Mouse (Mus musculus) neural tube, embryonic 12.5 days (tissue): ENCODE data around the gene Rnf4. TPM values are rescaled to one million over a fixed set of nuclear protein-coding genes. Genes with fewer than 3 reads are reported as not detected.

Experiments used
- ATAC-seq: fragments of 200-750 bp; cut with Nextera tagmentation; 2 replicates; pipeline ENCODE4 v1.8.0; 2017; ENCODE audit warnings: low read depth, mild to moderate bottlenecking, moderate TSS enrichment, moderate library complexity; ENCODE audit not compliant: low FRiP score
- H3K27ac ChIP-seq: fragments of 300-500 bp; sonication (generic); 2 replicates; pipeline ENCODE4 v1.5.1; 2016
- H3K27me3 ChIP-seq: fragments of 300-500 bp; sonication (generic); replicated peaks from 2 replicates; pipeline ENCODE4 v1.6.1; 2016; ENCODE audit warnings: mild to moderate bottlenecking
- H3K36me3 ChIP-seq: fragments of 300-500 bp; sonication (generic); 2 replicates; pipeline ENCODE4 v1.6.1; 2016; ENCODE audit warnings: mild to moderate bottlenecking
- H3K4me1 ChIP-seq: fragments of 300-500 bp; sonication (generic); 2 replicates; pipeline ENCODE4 v1.6.1; 2016
- H3K4me2 ChIP-seq: fragments of 300-500 bp; sonication (generic); replicated peaks from 2 replicates; pipeline ENCODE4 v1.6.1; 2016; ENCODE audit warnings: mild to moderate bottlenecking
- H3K4me3 ChIP-seq: fragments of 300-500 bp; sonication (generic); 2 replicates; pipeline ENCODE4 v1.5.1; 2016
- H3K9ac ChIP-seq: fragments of 300-500 bp; sonication (generic); 2 replicates; pipeline ENCODE4 v1.6.1; 2016; ENCODE audit warnings: mild to moderate bottlenecking
- H3K9me3 ChIP-seq: fragments of 300-500 bp; sonication (generic); 2 replicates; pipeline ENCODE4 v1.6.1; 2016; ENCODE audit warnings: mild to moderate bottlenecking
- WGBS: fragments of 180-500 bp; shearing (Covaris S2); methylation state at CpG from one replicate; pipeline ENCODE4 v1.1.7; 2016; 5-methylcytosine and 5-hydroxymethylcytosine counted together
- polyA plus RNA-seq: library from polyadenylated mRNA; unstranded; fragments of >200 nt; fragmentation: Nextera tagmentation; extraction: Ambion mirVana; gene quantifications from 2 replicates; pipeline ENCODE4 v1.2.1, GENCODE M21; 2016

Rnf4 gene
- polyA plus RNA-seq, result 159 TPM in 2 replicates

DNA sequence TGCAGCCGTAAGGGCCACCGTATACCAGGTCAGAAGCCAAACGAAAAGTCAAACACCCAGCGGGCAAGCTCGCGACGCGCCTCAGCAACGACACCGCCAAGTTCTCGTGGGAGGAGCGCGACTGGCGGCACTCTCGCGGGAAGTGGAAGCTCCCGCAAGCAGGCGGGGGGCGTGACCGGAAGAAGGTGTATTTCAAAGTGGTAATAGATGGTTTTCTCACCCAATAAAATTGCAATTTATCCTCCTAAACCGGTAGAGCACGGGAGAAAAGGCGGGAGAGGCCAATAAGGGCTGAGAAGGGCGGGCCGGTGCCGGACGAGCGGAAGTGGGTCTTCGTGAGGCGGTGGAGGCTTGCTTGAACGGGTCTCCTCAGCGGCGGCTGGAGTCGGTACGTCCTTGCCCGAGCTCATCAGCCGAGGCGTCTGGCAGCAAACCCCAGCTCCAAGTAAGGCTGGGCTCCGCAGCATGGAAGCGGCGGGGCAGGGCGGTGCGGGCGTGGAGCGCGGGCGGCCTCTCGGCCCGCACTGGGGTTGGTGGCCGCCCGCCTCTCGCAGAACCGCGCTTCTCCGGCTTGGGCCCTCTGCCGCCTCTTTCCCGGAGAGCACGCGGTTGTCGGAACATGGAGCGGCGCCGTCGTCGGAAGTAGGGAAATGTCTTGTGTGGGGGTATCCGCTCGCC lies at the start of gene Rnf4:
Rnf4 (plus strand) TSS at position 193 of the 678 bp plus-strand sequence.
- H3K4me1 ChIP-seq, result peaks cover 18% of the 10 kb centered on the region
- H3K4me3 ChIP-seq, result peak within 1 kb of the TSS; percentile 99
- peak within 1 kb of the TSS; percentile 98 for H3K9ac ChIP-seq
- ATAC-seq, result peak; percentile 98
- no peaks in the 10 kb centered on the region for H3K27me3 ChIP-seq
- H3K4me2 ChIP-seq, result peak within 1 kb of the TSS; percentile 90
- no peaks in the 10 kb centered on the region for H3K9me3 ChIP-seq
- WGBS, result under 1% methylated on average over 67 of the region's 67 CpGs
- H3K27ac ChIP-seq, result peak within 1 kb of the TSS; percentile 89
- H3K36me3 ChIP-seq, result peaks cover 5% of the 10 kb centered on the region; the same call in 1 of the 2 replicates

GRCm38 (mm10) chr5:34286516-34286915 lies 49.6 kb upstream of the Rnf4 start:
- no peak for ATAC-seq
- 3% methylated on average over 11 of the region's 11 CpGs for WGBS
- Histone ChIP-seq H3K9me3 (no peaks in the 10 kb centered on the region), H3K4me2 (peak overlapping the region; percentile 95), H3K4me3 (peak overlapping the region; percentile 67; the same call in 1 of the 2 replicates), H3K27ac (no peak overlapping the region), H3K4me1 (peaks cover 23% of the 10 kb centered on the region), H3K9ac (no peak overlapping the region; the same call in 1 of the 2 replicates), H3K36me3 (no peaks in the 10 kb centered on the region), H3K27me3 (peaks cover 38% of the 10 kb centered on the region)

DNA sequence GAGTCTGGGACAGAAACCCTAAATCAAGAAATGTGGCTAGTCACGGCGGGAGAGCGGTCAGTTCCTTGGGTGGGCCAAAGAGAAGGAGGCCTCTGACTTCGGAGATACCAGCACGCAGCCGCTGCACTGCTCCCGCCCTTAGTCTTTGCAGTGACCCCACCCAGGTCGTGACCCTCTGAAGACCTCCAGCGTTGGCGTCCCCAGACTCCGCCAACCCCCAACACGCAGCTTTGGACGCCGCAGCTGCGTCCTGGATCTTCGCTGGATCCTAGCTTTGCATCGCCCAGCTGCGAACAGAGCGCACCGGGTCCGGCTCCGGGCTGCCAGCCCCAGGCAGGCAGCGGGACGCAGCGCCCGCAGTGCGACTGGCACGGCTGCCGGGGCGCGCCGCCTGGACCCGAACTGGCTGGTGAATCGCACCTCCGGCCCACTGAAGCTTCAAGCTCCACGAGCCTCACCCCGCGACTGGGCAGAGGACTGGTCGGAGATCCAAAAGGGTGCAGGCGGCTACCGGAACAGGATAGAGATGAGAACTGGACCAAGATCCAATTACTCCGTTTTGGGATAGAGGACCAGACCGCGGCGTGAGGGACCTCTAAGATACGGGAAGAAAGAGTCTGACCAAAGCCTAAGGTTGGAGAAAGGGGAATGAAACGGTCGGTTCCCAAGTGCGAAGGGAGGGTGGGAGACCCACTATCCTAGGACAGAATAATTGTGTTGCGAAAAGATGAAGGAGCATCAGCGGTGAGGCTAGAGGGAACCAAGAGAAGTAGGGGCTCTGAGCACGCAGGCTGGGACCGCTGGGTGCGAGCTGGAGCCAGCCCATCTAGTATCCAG lies 48.9 kb upstream of the Rnf4 start:
- peak overlapping the region; percentile 67 for H3K9ac ChIP-seq
- WGBS, result under 1% methylated on average over 54 of the region's 54 CpGs
- no peak overlapping the region for H3K27ac ChIP-seq
- H3K27me3 ChIP-seq, result peaks cover 38% of the 10 kb centered on the region
- H3K4me3 ChIP-seq, result peak overlapping the region; percentile 67
- no peaks in the 10 kb centered on the region for H3K36me3 ChIP-seq
- H3K4me2 ChIP-seq, result peak overlapping the region; percentile 95
- H3K4me1 ChIP-seq, result peaks cover 23% of the 10 kb centered on the region
- no peak for ATAC-seq
- no peaks in the 10 kb centered on the region for H3K9me3 ChIP-seq

- 1% methylated on average over 18 of the region's 18 CpGs for WGBS
- Histone ChIP-seq H3K9ac (peak overlapping the region; percentile 67), H3K4me1 (peaks cover 23% of the 10 kb centered on the region), H3K4me3 (peak overlapping the region; percentile 67), H3K4me2 (peak overlapping the region; percentile 95), H3K27me3 (peaks cover 38% of the 10 kb centered on the region), H3K27ac (no peak overlapping the region), H3K36me3 (no peaks in the 10 kb centered on the region), H3K9me3 (no peaks in the 10 kb centered on the region)
- ATAC-seq, result peak; percentile 10; the same call in 1 of the 2 replicates
Observed at GRCm38 (mm10) chr5:34287838-34288145, 48.3 kb upstream of the Rnf4 start.

- WGBS, result under 1% methylated on average over 83 of the region's 83 CpGs
- peak within 1 kb of the TSS; percentile 95 for H3K4me2 ChIP-seq
- peaks cover 23% of the 10 kb centered on the region for H3K4me1 ChIP-seq
- ATAC-seq, result peak; percentile 97
- H3K9ac ChIP-seq, result peak within 1 kb of the TSS; percentile 67
- no peaks in the 10 kb centered on the region for H3K9me3 ChIP-seq
- no peaks in the 10 kb centered on the region for H3K36me3 ChIP-seq
- peak within 1 kb of the TSS; percentile 67 for H3K4me3 ChIP-seq
- H3K27ac ChIP-seq, result no peak within 1 kb of the TSS
- peaks cover 38% of the 10 kb centered on the region for H3K27me3 ChIP-seq
Observed at GRCm38 (mm10) chr5:34288154-34288716, 47.9 kb upstream of the Rnf4 start, which contains the start of the genes Zfyve28 and Cfap99. Gene Zfyve28 (minus strand): TSS chr5:34288449. Gene Cfap99 (plus strand): TSS chr5:34288600.

GRCm38 (mm10) chr5:34289286-34289685 lies 46.8 kb upstream of the Rnf4 start:
- Histone ChIP-seq H3K4me3 (no peak overlapping the region), H3K27me3 (peaks cover 38% of the 10 kb centered on the region), H3K27ac (no peak overlapping the region), H3K9me3 (no peaks in the 10 kb centered on the region), H3K36me3 (no peaks in the 10 kb centered on the region), H3K4me2 (peak overlapping the region; percentile 95; the same call in 1 of the 2 replicates), H3K4me1 (peaks cover 23% of the 10 kb centered on the region), H3K9ac (no peak overlapping the region)
- no peak for ATAC-seq
- WGBS, result 67% methylated on average over 2 of the region's 2 CpGs

DNA sequence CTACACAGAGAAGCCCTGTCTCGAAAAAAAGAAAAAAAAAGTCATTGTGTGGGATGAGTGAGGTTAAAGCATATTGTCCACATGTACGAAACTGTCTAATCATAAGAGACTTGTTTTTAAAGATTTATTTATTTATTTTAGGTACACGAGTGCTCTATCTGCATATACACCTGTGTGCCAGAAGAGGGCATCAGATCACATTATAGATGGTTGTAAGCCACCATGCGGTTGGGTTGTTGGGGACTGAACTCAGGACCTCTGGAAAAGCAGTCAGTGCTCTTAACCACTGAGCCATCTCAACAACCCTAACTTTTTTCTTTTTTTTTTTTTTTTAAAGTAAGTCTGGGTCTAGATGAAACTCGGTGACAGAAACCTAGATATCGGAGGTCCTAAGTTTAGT lies 42.7 kb upstream of the Rnf4 start:
- Histone ChIP-seq H3K9me3 (no peaks in the 10 kb centered on the region), H3K4me1 (peaks cover 7% of the 10 kb centered on the region; the same call in 1 of the 2 replicates), H3K27ac (no peak overlapping the region), H3K27me3 (0 out of 2 replicates have a peak, but pooled peaks cover 5% of the 10 kb centered on the region), H3K36me3 (no peaks in the 10 kb centered on the region), H3K9ac (no peak overlapping the region), H3K4me2 (no peak overlapping the region), H3K4me3 (no peak overlapping the region)
- WGBS, result 78% methylated on average over 6 of the region's 6 CpGs
- no peak for ATAC-seq

- Histone ChIP-seq H3K4me1 (no peaks in the 10 kb centered on the region), H3K36me3 (no peaks in the 10 kb centered on the region), H3K27ac (no peak overlapping the region), H3K4me2 (no peak overlapping the region), H3K27me3 (0 out of 2 replicates have a peak, but pooled peaks cover under 1% of the 10 kb centered on the region), H3K9ac (no peak overlapping the region), H3K9me3 (no peaks in the 10 kb centered on the region), H3K4me3 (no peak overlapping the region)
- no peak for ATAC-seq
- WGBS, result 45% methylated on average over 2 of the region's 2 CpGs
Observed at GRCm38 (mm10) chr5:34294696-34295095, 41.4 kb upstream of the Rnf4 start.

GRCm38 (mm10) chr5:34295141-34295540 lies 40.9 kb upstream of the Rnf4 start:
- no peak overlapping the region for H3K9ac ChIP-seq
- H3K4me2 ChIP-seq, result no peak overlapping the region
- WGBS, result 97% methylated on average over 2 of the region's 2 CpGs
- H3K27ac ChIP-seq, result no peak overlapping the region
- H3K4me3 ChIP-seq, result no peak overlapping the region
- no peaks in the 10 kb centered on the region for H3K36me3 ChIP-seq
- H3K9me3 ChIP-seq, result no peaks in the 10 kb centered on the region
- no peaks in the 10 kb centered on the region for H3K27me3 ChIP-seq
- no peak for ATAC-seq
- no peaks in the 10 kb centered on the region for H3K4me1 ChIP-seq

DNA sequence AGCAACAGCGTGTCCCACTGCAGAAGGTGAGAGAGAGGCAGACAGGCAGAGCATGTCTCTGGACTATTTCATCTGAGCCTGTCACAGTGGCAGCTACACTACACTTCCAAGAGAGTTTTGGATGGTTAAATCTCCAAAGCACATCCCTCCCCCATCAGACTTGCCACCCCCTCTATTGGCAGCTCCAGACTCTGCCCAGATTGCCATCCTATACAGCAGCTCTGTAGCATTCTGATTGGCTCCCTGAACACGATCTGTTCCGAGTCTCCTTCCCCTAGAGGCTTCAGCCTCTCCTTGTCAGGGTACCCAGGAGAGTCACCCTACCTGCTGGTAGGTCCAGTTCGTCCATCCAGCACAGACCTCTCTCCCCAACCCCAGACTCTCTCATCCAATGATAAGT lies 38.0 kb upstream of the Rnf4 start:
- Histone ChIP-seq H3K27me3 (no peaks in the 10 kb centered on the region), H3K27ac (no peak overlapping the region), H3K9me3 (no peaks in the 10 kb centered on the region), H3K4me2 (no peak overlapping the region), H3K4me1 (no peaks in the 10 kb centered on the region), H3K9ac (no peak overlapping the region), H3K36me3 (no peaks in the 10 kb centered on the region), H3K4me3 (no peak overlapping the region)
- 59% methylated on average over 4 of the region's 4 CpGs for WGBS
- no peak for ATAC-seq

DNA sequence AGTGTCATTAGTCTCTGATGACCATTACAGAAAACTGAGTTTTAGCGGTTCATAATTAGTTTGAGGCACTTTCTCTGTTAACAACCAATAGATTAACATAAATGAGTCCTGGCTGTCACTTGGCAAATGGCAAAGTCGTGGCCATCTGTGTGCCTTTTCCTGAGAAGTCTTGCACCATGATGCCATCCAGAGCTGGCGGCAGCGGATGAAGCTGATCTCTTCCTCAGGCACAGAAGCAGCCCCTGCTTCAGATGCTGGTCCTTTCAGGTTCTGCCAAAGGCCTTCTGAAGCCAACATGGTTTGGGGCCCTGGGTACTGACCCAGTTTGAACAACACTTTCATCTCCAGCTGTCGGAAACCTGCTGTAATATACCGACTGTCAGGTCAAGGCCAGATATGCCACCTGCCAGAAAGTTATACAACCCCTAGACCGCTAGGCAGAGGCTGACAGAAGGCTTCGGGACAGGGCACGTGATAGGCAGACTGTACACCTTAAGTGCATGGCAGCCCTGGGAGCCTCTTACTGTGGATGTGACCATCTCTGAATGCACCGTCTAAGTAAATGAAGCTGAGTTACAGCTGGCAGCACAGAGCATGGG lies 37.1 kb upstream of the Rnf4 start:
- WGBS, result 88% methylated on average over 10 of the region's 10 CpGs
- H3K36me3 ChIP-seq, result no peaks in the 10 kb centered on the region
- no peak overlapping the region for H3K4me2 ChIP-seq
- no peak overlapping the region for H3K9ac ChIP-seq
- ATAC-seq, result no peak
- no peaks in the 10 kb centered on the region for H3K9me3 ChIP-seq
- H3K4me1 ChIP-seq, result no peaks in the 10 kb centered on the region
- H3K27me3 ChIP-seq, result no peaks in the 10 kb centered on the region
- no peak overlapping the region for H3K4me3 ChIP-seq
- no peak overlapping the region for H3K27ac ChIP-seq

GRCm38 (mm10) chr5:34302377-34302776 lies 33.7 kb upstream of the Rnf4 start:
- WGBS, result 84% methylated on average over 7 of the region's 7 CpGs
- no peaks in the 10 kb centered on the region for H3K9me3 ChIP-seq
- H3K4me3 ChIP-seq, result no peak overlapping the region
- no peaks in the 10 kb centered on the region for H3K27me3 ChIP-seq
- H3K36me3 ChIP-seq, result no peaks in the 10 kb centered on the region
- no peak overlapping the region for H3K4me2 ChIP-seq
- no peaks in the 10 kb centered on the region for H3K4me1 ChIP-seq
- H3K9ac ChIP-seq, result no peak overlapping the region
- no peak for ATAC-seq
- no peak overlapping the region for H3K27ac ChIP-seq
